Mouse (Mus musculus): Measurements from ENCODE around the gene Slc27a4.

Gene Slc27a4

GRCm38 (mm10) chr2:29826318-29826925, 24.0 kb downstream of the Slc27a4 start:
- DNase-seq = no peak

- DNase-seq = peak; percentile 91
Measured at GRCm38 (mm10) chr2:29826926-29827708, 24.7 kb downstream of the Slc27a4 start.

- DNase-seq = no peak
Measured at GRCm38 (mm10) chr2:29827709-29828024, 25.2 kb downstream of the Slc27a4 start.

GRCm38 (mm10) chr2:29831106-29831505, 28.7 kb downstream of the Slc27a4 start:
- no peak for DNase-seq

- DNase-seq = no peak
Measured at GRCm38 (mm10) chr2:29833796-29834195, 31.4 kb downstream of the Slc27a4 start.

- no peak for DNase-seq
Measured at GRCm38 (mm10) chr2:29835391-29835899, 33.0 kb downstream of the Slc27a4 start.

GRCm38 (mm10) chr2:29839460-29839859, 37.0 kb downstream of the Slc27a4 start:
- DNase-seq = no peak

GRCm38 (mm10) chr2:29843231-29844105, 41.0 kb downstream of the Slc27a4 start:
- DNase-seq = no peak

GRCm38 (mm10) chr2:29844115-29844514, 41.7 kb downstream of the Slc27a4 start:
- DNase-seq = no peak

- no peak for DNase-seq
Measured at GRCm38 (mm10) chr2:29844661-29845060, 42.2 kb downstream of the Slc27a4 start.

- no peak for DNase-seq
Measured at GRCm38 (mm10) chr2:29845636-29846035, 43.2 kb downstream of the Slc27a4 start.

GRCm38 (mm10) chr2:29846061-29846853, 43.8 kb downstream of the Slc27a4 start:
- peak; percentile 17 for DNase-seq

GRCm38 (mm10) chr2:29846911-29847310, 44.5 kb downstream of the Slc27a4 start:
- no peak for DNase-seq

- no peak for DNase-seq
Measured at GRCm38 (mm10) chr2:29849041-29849440, 46.6 kb downstream of the Slc27a4 start.

GRCm38 (mm10) chr2:29849841-29850480, 47.5 kb downstream of the Slc27a4 start:
- DNase-seq = no peak

- DNase-seq = no peak
Measured at GRCm38 (mm10) chr2:29852957-29853485, 50.6 kb downstream of the Slc27a4 start.

GRCm38 (mm10) chr2:29853736-29854135, 51.3 kb downstream of the Slc27a4 start:
- no peak for DNase-seq

GRCm38 (mm10) chr2:29855585-29856210, 53.3 kb downstream of the Slc27a4 start:
- no peak for DNase-seq

- DNase-seq = no peak
Measured at GRCm38 (mm10) chr2:29856451-29857260, 54.2 kb downstream of the Slc27a4 start.

GRCm38 (mm10) chr2:29857341-29857740, 54.9 kb downstream of the Slc27a4 start:
- no peak for DNase-seq

All from cerebellum, adult 8-10 months (tissue).